Mouse (Mus musculus) left cerebral cortex, adult 8-10 months (tissue): ENCODE data around the gene Tspyl4. TPM values are rescaled to one million over a fixed set of nuclear protein-coding genes. Genes with fewer than 3 reads are reported as not detected.

Experiments used
- DNase-seq, 2 experiments: peaks; one replicate each; pipeline ENCODE4 v3.0.0; 2022; ENCODE audit warnings: low spot score in 2 of 2
- total RNA-seq, 4 experiments: library from RNA; stranded (reverse); gene quantifications; 2 replicates each; pipeline ENCODE4 v1.2.4; 2022

Tspyl4 gene
- total RNA-seq, 4 experiments from 2014 or later: 388 to 444 (median 418) TPM

DNA sequence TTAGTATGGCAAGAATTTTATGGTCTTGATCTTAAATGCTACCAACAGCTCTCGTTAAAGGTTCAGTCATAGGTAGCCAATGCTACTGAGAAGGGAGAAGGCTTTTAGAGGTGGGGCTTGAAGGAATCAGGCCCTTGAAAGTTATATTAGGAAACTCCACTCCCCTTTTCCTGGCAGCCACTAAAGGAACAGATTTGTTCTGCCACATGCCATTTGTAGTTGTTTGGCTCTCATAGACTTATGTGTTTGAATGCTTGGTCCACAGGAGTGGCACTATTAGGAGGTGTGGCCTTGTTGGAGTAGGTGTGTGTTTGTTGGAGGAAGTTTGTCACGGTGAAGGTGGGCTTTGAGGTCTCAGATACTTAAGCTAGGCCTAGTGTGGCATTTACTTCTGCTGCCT, 23.6 kb downstream of the Tspyl4 start:
- DNase-seq: no peak

DNA sequence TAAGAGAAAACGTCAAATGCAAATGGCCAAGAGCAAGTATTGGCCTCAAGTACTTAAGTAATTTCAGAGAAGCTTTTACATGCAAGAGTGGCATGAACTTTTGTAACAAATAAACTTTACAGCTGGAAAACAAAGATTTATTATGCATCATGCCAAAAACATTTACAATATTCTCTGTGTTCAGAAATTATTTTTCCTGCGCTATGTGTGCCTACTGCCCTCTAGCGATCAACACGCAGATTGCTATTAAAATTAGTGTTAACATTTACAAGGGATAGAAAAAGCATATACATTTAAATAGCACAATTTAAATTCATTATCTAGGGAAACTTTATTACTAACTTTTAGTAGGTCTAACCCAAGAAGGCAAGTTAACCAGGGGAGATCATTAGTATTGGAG, 29.5 kb downstream of the Tspyl4 start:
- DNase-seq: no peak

DNA sequence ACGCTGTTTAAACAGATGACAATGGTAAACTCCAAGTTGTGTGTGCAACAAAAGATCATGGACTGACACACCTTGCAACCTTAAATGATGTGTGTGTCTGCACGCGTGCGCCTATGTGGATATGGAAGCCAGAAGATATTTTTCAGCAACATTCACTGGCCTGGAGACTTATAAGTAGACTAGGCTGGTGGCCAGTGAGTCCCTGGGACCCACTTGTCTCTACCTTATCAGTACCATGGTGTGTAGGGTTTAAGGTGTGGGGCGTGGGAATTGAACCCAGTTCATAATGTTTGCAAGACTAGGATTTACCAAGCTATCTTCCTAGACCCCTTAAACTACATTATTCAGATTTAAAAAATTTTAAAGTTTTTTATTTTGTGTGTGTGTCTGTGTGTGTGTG, 29.9 kb downstream of the Tspyl4 start:
- DNase-seq: no peak

DNA sequence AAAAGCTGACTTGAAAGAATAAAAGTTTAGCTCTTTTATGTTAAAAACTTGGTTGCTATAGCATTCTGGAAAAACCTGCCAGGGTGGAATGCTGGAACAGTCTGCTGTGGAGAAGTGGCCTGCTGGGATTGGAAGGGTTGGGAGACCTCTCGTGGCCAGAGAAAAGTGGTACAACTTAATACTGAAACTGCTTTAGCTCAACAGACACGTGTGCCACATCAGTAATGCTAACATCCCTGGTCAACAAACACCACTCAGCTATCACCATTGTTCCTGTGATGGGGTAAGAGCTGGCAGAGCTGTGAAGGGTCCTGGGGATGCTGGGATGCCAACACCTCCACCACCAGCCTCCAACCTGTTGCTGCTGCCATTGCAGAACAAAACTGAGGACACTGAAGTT, 31.1 kb downstream of the Tspyl4 start:
- no peak for DNase-seq

DNA sequence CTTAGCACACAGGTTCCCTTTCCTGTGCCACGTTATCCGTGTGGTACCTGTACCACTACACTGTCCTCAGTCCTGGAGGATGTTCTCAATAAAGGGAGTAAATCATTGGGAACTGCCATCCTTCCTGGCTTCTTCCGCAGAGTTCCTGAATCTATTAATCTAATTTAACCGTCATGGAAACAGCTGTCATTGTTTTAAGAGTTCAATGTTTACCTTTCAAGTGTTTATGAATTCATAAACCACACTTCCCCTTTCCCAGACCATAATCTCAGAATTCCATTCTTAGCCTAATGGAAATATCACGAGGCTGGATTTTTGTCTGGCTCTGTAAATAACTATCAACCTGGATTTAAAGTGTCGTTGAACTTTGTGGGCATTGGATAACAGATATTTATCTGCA, 43.8 kb downstream of the Tspyl4 start:
- DNase-seq: no peak

DNA sequence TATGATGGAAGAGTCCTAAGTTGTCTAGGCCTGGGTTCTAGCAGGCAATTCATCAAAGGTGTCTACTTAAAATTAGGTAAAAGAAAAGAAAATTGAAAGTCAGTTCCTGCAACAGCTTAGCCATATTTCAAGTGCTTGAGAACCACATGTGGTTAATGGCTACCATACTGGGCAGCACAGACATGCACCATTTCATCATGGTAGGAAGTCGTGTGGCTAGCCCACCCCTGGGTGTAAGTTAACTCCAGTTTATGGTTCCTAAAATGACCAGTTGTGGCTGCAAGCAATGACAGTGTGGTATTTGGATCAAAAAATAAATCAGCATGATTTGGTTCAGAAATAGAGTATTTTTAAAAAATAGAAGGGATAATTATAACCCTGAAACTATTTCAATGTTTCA, 44.6 kb downstream of the Tspyl4 start:
- DNase-seq: no peak

Other genes with a start within 250 kb of the Tspyl4 start
- 1 to 10 TPM; 1.8 to 2.8 (median 2.2) TPM for gene Calhm5, start 200.9 kb upstream of the Tspyl4 start, total RNA-seq
- gene Calhm6, start 169.5 kb upstream of the Tspyl4 start, total RNA-seq: under 1 TPM; 0.34 to 0.84 (median 0.71) TPM
- 10 to 100 TPM in 1 of 4 experiments, 1 to 10 TPM in 3; 5.6 to 10.4 (median 7.9) TPM for gene Dse, start 89.7 kb upstream of the Tspyl4 start, total RNA-seq
- gene Tspyl1, start 15.3 kb upstream of the Tspyl4 start, total RNA-seq: 100 to 1,000 TPM; 159 to 186 (median 174) TPM
- gene Col10a1, start 92.5 kb downstream of the Tspyl4 start, total RNA-seq: under 1 TPM; 0.14 to 0.28 (median 0.24) TPM
- gene Nt5dc1, start 121.1 kb downstream of the Tspyl4 start, total RNA-seq: 1 to 10 TPM; 2.6 to 4.4 (median 4.1) TPM
- 1 to 10 TPM in 1 of 4 experiments, under 1 TPM in 3; 0.30 to 2.6 (median 0.63) TPM for gene Frk, start 186.0 kb downstream of the Tspyl4 start, total RNA-seq